Mouse (Mus musculus) A20 (cell line): ENCODE measurements around the gene Agr2.
A peak's percentile ranks its signal among the peaks of the same experiment; 100 is the strongest.

Experiments
- DNase-seq: peaks from one replicate; pipeline ENCODE4 v3.0.0-alpha.2; 2011; ENCODE audit warnings: low read depth, low spot score

The Agr2 gene

DNA sequence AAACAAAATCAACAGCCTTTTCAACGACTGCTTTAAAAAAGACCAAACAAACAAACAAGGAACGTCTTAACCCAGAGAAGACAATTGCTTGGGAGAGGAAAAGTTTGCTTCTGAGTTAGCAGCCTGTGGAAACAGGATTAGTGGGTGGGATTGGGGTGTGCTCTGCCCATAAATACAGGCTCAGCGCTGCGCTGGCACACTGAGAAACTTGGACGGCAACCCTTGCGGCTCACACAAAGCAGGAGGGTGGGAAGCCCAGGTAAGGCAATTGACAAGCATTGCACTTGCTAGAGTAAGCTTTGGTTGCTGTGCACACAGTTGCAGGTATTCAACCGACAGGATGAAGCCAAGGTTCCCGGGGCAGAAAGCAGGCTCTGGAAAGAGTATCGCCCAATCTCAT is at the start of gene Agr2:
Gene Agr2, plus strand, starts transcription at position 197 of the 400 bp plus-strand sequence.
- no peak for DNase-seq

GRCm38 (mm10) chr12:35951757-35952156 is 41.0 kb upstream of the Agr2 start:
- DNase-seq, result no peak

GRCm38 (mm10) chr12:35957235-35957634 is 35.5 kb upstream of the Agr2 start:
- DNase-seq, result peak; percentile 59

GRCm38 (mm10) chr12:35966098-35966767 is 26.5 kb upstream of the Agr2 start:
- no peak for DNase-seq

GRCm38 (mm10) chr12:35966768-35967141 is 26.0 kb upstream of the Agr2 start:
- no peak for DNase-seq

DNA sequence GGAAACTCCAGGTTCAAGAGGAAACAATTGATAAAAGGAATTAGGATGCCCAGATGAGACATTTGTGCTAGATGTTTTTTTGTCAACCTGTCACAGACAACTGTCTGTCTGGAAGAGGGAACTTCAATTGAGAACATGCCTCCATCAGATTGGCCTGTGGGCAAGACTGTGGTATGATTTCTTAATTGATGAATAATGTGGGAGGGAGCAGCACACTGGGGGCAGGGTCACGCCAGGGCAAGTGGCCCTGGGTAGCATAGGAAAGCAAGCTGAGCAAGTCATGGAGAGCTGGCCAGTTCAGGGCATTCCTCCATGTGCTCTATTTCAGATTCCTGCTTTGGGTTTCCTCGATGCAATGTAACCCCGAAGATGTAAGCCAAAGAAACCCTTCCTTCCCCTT is 16.8 kb upstream of the Agr2 start:
- no peak for DNase-seq

GRCm38 (mm10) chr12:35977633-35978246 is 15.0 kb upstream of the Agr2 start:
- no peak for DNase-seq

GRCm38 (mm10) chr12:35979625-35980024 is 13.1 kb upstream of the Agr2 start:
- DNase-seq, result no peak

DNA sequence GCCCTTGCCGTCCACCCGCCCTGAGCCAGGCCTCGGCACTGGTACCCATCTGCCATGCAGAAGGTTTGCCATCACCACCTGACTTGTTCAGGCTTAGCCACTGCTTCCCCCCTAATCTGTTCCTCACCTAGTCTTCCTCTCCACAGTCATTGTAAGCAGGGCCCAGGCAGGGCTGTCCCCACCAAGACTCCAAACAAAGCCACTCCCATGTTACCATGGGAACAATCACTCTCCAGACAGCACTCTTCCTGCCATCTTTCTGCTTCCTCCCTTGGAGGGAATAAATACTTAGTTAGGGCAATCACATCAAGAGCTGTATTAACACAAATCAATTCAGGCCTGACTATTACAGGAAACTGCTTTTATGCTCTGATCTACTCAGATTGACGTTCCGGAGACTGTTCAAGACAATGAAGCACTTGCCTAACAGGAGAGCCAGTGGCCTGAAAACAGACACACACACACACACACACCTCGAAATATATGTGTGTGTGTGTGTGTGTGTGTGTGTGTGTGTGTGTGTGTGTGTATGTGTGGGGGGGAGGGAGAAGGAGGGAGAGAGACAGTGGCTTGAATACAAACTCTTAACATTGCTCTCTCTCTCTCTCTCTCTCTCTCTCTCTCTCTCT is 10.9 kb upstream of the Agr2 start:
- no peak for DNase-seq

DNA sequence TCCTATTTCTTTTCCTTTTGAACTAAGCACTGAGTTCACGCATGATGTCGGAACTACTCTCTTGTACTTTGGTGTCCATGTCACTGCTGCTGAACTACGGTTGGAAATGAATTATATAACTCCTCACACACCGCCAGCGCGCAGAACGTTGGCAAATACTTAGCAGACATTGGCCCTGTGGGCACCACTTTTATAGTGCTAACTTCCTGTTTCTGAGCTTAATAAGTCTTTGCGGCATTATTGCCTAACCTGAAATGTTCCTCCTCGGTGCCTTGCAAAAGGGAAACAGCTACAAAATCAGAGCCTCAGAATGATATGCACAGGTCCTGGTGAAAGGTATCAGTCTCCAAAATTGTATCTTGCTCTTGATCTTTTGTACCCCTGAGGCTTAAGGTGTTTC is 9.2 kb upstream of the Agr2 start:
- DNase-seq, result peak; percentile 27

DNA sequence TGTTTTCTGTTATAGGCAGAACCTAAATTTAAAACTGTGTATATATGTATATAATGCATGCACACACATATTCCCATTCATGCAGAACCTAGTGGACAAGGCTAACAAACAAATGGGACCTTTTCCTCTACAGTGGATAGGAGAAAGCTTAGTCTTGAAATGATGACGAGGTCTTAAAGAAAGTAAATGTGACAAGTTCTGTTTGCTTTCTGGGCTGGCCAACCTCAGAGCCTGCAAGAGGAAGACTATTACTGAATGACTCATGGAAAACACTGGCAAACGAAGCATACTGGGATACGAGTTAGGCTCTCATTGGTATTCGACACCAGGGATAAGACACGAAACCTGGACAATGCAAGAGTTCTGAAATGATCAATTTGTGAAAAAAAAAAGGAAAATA is 8.0 kb upstream of the Agr2 start:
- no peak for DNase-seq

- DNase-seq, result no peak
These were observed 876 bp downstream of the Agr2 start for GRCm38 (mm10) chr12:35993583-35993982.

DNA sequence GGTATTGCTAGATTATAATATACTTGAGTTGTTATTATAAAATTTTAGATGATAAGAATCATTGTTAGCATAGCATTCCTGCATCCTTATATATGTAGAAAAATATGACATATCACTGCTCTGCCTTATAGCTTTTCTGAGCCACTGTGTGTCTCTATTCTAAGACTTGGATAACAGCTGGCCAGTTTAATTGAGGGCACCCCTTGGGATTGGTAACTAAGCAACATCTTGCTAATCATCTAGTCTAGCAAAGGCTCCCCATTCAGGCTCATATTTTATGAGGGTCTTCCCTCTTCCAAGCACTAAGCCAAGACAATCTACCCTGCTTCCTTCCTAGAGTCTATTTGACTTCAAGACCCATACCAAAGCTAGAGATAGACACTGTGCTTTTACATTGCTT is 1.4 kb downstream of the Agr2 start:
- DNase-seq, result no peak

GRCm38 (mm10) chr12:35995799-35996198 is 3.1 kb downstream of the Agr2 start:
- peak; percentile 42 for DNase-seq

GRCm38 (mm10) chr12:36004714-36005113 is 12.0 kb downstream of the Agr2 start:
- no peak for DNase-seq

GRCm38 (mm10) chr12:36007581-36007980 is 14.9 kb downstream of the Agr2 start:
- DNase-seq, result no peak

DNA sequence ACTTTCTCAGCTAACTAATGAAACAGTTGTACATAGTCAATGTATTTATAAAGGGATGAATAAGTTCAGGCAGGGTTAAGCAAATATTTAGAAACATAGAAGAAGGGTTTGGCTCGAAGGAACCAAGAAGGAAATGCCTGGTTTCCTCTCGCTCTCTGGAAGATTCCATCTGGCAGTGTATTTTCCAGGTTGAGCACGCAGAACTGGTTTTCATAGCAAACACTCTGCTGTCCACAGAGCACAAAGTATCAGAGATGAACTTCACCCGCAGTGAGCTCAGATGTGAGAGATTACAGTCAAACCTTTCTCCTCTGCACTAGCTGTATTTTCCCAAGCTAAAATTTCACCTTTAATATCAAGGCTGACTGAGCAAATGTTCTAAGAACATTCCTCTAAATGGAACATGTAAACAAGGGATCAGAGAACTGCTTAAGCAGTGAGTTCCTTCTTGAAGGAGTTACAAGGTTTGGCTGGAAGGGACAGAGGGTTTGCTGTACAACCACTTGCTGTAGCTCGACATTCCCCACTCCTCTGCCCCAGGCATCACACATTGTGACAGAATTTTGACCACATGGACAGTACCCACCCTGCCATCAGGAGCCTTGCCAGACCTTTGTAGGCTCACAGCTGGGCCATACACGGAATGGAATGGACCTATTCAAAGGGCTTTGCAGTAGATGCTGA is 15.8 kb downstream of the Agr2 start:
- no peak for DNase-seq

DNA sequence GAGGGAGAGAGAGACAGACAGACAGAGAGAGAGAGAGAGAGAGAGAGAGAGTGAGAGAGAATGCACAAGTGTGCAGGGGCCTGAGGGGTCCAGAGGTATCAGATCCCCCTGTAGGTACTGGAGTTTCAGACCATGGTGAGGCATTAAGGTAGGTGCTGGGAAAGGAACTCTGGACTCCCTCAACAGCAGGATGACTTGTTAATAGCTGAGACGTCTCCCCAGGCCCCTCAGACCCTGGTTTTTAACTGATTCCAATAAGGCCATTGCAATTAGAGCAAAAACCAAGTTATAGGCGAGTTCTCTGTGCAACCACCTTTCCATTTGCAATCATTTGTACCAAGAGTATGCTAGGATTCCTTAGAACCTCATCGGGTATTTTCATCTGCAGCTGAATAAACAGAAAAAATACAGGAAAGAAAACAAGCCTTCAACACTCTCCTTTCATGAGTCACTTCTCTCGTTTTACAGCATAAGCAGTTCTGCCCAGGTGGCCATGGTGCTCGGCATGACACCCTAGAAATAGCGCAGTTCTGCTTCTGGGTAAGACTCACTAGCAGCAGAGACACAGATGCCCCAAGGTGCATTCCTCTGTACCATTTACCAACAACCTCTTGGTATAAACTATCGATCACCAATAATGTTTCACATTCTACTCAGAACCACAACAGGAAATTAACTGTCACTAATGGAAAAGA is 20.7 kb downstream of the Agr2 start:
- DNase-seq, result peak; percentile 82

DNA sequence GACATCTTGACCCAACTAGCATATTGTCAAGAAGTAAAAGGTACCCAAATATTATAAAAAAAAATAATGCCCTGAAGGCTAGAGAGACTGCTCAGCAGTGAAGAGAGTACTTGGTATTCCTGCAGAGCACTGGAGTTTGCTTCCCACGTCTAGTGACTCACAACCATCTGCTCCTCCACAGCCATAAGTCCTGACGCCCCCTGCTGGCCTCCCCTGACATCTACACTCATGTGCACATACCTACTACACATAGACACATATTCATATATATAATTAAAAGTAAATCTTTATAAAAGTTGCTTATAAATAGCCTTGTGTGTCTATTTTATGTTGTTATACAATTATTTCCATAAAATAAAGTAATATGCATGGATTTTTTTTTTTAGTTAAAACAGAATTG is 25.1 kb downstream of the Agr2 start:
- no peak for DNase-seq

DNA sequence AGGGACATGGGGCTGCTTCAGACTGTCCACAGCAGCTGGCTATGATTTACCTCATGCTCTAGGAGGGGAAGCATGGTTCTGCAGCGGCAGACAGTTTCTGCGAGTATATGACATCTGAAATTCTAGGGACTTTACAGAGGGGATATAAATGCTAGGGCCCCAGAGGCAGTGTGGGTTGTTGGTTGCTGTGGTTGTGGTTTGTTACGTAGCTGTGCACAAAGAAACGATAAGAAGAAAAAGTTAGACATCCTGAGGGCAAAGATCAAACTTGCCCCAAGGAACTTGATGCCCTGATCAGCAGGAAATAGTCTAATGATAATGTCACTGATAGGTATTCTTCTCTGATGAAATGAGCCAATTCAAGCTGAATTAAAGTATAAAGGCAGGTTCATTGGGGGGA is 26.9 kb downstream of the Agr2 start:
- DNase-seq, result no peak

DNA sequence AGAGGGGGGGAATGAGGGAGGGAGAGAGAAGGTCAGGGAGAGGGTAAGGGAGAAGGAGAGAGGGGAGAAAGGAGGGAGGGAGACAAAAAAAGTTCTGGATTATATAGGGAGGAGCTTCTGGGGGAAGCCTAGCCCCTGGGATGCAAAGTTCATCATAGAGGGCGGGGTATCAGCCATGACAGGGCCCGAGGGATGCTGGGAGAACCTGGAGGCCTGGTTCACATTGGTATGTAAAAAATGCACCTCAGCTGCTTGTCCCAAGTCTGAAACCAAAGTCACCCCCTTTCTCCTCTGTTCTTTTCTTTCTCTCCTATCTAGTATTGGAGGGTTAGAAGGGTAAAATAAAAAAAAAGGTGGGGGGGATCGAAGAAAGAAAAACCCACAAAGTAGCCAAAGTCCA is 27.4 kb downstream of the Agr2 start:
- DNase-seq, result no peak

- DNase-seq, result no peak
These were observed 28.0 kb downstream of the Agr2 start for GRCm38 (mm10) chr12:36020710-36021109.
